Mouse (Mus musculus): Measurements from ENCODE around the gene Msln. TPM values are rescaled to one million over a fixed set of nuclear protein-coding genes. Genes with fewer than 3 reads are reported as not detected.

Msln gene
- polyA plus RNA-seq, 1 experiment: 78.4 TPM

DNA sequence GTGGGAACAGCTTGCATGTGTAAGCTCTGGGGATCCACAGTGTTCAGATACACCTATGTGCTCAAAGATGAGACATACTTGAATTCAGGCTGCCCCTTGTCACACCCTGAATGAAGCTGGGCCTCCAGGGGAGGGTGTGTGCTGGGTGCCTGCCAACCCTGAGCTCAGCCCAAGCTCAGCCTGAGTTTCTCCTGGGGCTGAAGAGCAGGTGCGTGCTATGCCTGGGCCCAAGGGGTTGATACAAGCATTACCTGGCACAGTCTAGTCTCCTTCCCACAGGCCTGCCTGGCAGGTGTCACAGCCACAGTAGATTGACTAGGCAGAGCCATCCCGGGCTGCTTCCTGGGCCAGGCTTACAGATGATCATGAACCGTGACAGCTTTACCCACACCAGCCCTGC is 18.4 kb downstream of the Msln start, which contains the start of gene Mslnl:
Gene Mslnl (plus strand): TSS at position 298 of the 400 bp plus-strand sequence.
- TF ChIP-seq CTCF (IDR thresholded peaks at IDR 0.05; ENCODE audit: insufficient read depth, low read length) (no peak), POLR2A (IDR thresholded peaks at IDR 0.05; ENCODE audit: borderline replicate concordance, extremely low read depth, low read depth, low read length) (no peak)
- Histone ChIP-seq H3K4me1 (ENCODE audit: control insufficient read depth, insufficient read depth, low read length) (no peaks in the 10 kb centered on the region), H3K4me3 (replicated peaks; ENCODE audit: extremely low read depth, low read depth, low read length) (no peak within 1 kb of the TSS)
- no peak for DNase-seq
- 64% methylated on average over 3 of the region's 3 CpGs for WGBS

DNA sequence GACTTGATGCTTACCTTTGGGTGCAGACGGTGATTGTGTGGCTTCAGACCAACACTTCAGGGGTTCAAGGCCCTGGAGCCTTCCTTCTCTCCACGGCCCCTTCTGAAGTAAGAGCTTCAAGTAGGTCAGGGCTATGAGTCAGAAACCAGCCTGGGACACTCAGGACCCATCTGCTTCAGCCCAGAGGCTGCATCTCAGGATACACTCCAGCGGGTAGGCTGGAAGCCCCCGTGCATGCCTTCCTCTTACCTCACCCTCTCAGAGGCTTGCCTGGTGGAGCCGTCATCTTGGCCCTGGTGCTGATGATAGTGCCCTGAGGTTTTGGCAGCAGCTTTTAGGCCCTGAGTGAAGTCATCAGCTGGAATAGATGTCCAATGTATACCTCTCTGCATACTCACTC is 18.9 kb downstream of the Msln start:
- no peak overlapping the region for H3K4me3 ChIP-seq (replicated peaks; ENCODE audit: extremely low read depth, low read depth, low read length)
- no peaks in the 10 kb centered on the region for H3K4me1 ChIP-seq (ENCODE audit: control insufficient read depth, insufficient read depth, low read length)
- 79% methylated on average over 5 of the region's 5 CpGs for WGBS
- TF ChIP-seq POLR2A (IDR thresholded peaks at IDR 0.05; ENCODE audit: borderline replicate concordance, extremely low read depth, low read depth, low read length): no peak
- DNase-seq: no peak

DNA sequence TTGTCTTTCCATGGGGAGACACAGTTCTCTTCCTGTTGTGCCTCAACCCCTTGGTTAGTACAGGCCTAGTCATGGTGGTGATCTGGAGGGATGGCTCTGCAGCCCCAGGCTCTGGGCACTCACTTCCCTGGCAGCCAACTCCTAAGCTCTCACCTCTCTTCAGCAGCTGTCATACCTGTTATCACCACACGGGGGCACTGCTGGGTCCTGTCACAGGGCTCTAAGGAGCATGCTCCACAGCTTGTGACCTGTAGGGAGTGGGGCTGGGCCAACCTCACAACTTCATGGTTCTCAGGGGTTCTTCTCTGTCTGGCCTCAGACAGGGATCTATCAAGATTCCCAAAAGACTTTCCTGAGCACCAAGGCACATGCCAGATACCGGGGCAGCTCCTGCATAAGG is 22.1 kb downstream of the Msln start:
- 29% methylated on average over 2 of the region's 2 CpGs for WGBS
- TF ChIP-seq CTCF (IDR thresholded peaks at IDR 0.05; ENCODE audit: insufficient read depth, low read length) (peak; percentile 88), POLR2A (IDR thresholded peaks at IDR 0.05; ENCODE audit: borderline replicate concordance, extremely low read depth, low read depth, low read length) (no peak)
- no peak overlapping the region for H3K4me3 ChIP-seq (replicated peaks; ENCODE audit: extremely low read depth, low read depth, low read length)

DNA sequence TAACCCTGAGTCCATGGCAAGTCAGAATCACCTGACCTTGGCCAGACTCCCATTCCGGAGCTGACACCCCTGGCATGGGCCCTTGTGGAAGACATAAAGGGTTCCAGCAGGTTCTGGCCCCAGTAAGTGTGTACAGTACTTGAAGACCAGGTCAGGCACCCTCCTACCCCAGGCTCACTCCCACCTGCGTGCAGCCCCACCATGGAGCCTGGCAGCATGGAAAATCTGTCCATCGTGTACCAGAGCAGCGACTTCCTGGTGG is 26.2 kb downstream of the Msln start:
- WGBS: 16% methylated on average over 4 of the region's 4 CpGs
- TF ChIP-seq CTCF (IDR thresholded peaks at IDR 0.05; ENCODE audit: insufficient read depth, low read length): no peak
- no peak for TF ChIP-seq POLR2A (IDR thresholded peaks at IDR 0.05; ENCODE audit: borderline replicate concordance, extremely low read depth, low read depth, low read length)
- Histone ChIP-seq H3K4me1 (ENCODE audit: control insufficient read depth, insufficient read depth, low read length) (peaks cover 9% of the 10 kb centered on the region), H3K4me3 (replicated peaks; ENCODE audit: extremely low read depth, low read depth, low read length) (peak overlapping the region; percentile 83)
- DNase-seq: no peak

More for the DNA sequence above, 22.1 kb downstream of the Msln start:
- peaks cover 7% of the 10 kb centered on the region for H3K4me1 ChIP-seq (ENCODE audit: control insufficient read depth, insufficient read depth, low read length)
- DNase-seq: peak; percentile 80

DNA sequence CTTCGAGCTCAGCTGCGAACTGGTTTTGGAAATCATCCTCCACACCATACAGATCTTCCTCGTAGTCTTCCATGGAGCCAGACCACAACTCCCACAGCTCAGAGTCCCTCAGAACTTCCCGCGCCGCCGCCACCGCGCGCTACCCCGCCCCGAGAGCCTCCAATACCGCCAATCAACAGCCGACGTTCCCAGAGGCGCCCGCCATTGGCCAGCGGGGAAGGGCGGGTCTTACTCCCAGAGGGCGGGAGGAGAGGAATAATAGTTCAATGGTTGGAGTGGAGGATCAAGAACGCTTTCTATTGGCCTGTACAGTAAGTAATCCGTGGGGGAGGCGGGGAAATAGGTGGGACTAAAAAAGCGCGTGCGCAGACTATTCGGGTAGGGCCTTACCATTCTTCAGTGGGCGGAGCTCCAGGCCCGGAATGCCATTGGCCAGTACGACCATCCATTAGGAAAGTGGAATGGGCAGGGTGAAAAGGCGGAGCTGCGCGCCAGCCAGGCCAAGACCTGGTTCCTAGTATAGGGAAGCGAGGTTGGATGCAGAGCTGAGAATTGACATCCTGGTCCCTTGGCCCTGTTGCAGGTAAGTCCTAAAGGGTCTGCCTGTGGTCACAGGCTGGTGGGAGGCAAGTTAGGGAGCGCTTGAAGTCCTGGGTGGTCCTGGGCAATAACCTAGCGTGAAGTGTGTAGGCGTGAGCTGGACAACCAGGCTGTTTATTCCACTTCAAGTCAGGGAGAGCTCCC is 26.7 kb downstream of the Msln start, which contains the start of the genes Chtf18 and Rpusd1:
Gene Chtf18 (minus strand): TSS at position 155 of the 744 bp plus-strand sequence.
Gene Rpusd1 (plus strand): TSS at position 406 of the 744 bp plus-strand sequence.
- peak; percentile 88; the same call in 1 of the 2 replicates for TF ChIP-seq POLR2A (IDR thresholded peaks at IDR 0.05; ENCODE audit: borderline replicate concordance, extremely low read depth, low read depth, low read length)
- TF ChIP-seq CTCF (IDR thresholded peaks at IDR 0.05; ENCODE audit: insufficient read depth, low read length): no peak
- under 1% methylated on average over 37 of the region's 37 CpGs for WGBS
- peak within 1 kb of the TSS; percentile 83 for H3K4me3 ChIP-seq (replicated peaks; ENCODE audit: extremely low read depth, low read depth, low read length)
- H3K4me1 ChIP-seq (ENCODE audit: control insufficient read depth, insufficient read depth, low read length): peaks cover 9% of the 10 kb centered on the region
- DNase-seq: peak; percentile 98

DNA sequence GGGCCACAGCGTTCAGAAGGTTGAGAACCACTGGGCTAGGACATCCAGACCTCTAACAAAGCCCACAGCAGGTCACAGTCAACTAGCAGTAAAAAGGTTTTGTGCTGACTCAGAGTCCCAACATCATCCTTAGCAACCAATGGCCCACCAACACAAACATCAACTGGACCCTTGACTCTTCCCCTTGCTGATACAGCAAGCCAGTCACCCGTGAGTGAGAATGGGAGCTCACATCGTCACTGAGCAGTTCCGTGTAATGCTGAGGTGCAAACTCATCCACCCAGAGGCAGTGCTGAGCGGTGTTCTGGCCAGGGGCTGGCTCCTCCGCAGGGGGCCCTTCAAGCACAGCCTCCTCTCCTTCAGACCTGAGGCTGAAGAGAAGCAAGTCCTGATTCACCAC is 28.9 kb downstream of the Msln start:
- no peak for DNase-seq
- H3K4me3 ChIP-seq (replicated peaks; ENCODE audit: extremely low read depth, low read depth, low read length): no peak overlapping the region
- H3K4me1 ChIP-seq (ENCODE audit: control insufficient read depth, insufficient read depth, low read length): peaks cover 9% of the 10 kb centered on the region
- WGBS: 86% methylated on average over 6 of the region's 6 CpGs
- TF ChIP-seq POLR2A (IDR thresholded peaks at IDR 0.05; ENCODE audit: borderline replicate concordance, extremely low read depth, low read depth, low read length) (no peak), CTCF (IDR thresholded peaks at IDR 0.05; ENCODE audit: insufficient read depth, low read length) (no peak)

DNA sequence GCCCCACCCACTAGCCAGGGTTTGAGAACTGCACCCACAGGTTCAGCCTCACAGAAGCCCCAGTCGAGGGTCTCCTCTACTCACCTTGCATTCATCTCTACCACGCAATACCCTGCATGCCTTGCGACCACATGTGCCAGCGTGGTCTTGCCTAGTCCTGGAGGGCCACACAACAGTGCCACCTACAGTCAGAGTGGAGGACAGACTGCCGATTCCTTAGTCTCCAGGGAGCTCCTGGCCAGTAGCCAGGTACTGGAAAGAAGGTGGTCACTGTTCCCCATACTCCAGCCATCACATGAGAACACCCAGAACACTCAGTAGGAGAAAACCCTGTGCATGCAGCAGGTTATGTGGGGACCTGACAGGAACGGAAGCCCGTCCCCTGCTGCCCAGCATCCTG is 30.3 kb downstream of the Msln start:
- 79% methylated on average over 7 of the region's 7 CpGs for WGBS
- Histone ChIP-seq H3K4me1 (ENCODE audit: control insufficient read depth, insufficient read depth, low read length) (peaks cover 9% of the 10 kb centered on the region), H3K4me3 (replicated peaks; ENCODE audit: extremely low read depth, low read depth, low read length) (no peak overlapping the region)
- TF ChIP-seq POLR2A (IDR thresholded peaks at IDR 0.05; ENCODE audit: borderline replicate concordance, extremely low read depth, low read depth, low read length) (no peak), CTCF (IDR thresholded peaks at IDR 0.05; ENCODE audit: insufficient read depth, low read length) (no peak)
- no peak for DNase-seq

DNA sequence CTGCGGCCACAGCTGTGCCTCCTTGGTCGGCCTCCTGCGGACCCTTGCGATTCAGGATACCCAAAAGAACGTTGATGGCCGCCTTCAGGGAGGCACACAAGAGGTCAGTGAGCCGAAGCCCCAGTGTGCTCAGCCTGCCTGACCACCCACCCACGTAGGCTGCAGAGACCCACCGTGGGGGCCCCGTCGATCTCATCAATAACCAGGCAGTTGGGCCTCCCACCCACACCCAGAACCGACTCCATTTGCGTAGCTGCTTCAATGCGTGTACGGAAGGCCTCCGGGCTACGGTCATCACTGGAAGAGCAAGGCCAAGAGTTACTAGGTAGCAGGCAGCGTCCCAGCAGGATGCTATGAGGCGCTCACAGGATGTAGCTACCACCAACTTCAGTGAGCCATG is 30.7 kb downstream of the Msln start:
- Histone ChIP-seq H3K4me3 (replicated peaks; ENCODE audit: extremely low read depth, low read depth, low read length) (no peak overlapping the region), H3K4me1 (ENCODE audit: control insufficient read depth, insufficient read depth, low read length) (peaks cover 8% of the 10 kb centered on the region)
- 93% methylated on average over 19 of the region's 19 CpGs for WGBS
- no peak for DNase-seq
- no peak for TF ChIP-seq POLR2A (IDR thresholded peaks at IDR 0.05; ENCODE audit: borderline replicate concordance, extremely low read depth, low read depth, low read length)
- TF ChIP-seq CTCF (IDR thresholded peaks at IDR 0.05; ENCODE audit: insufficient read depth, low read length): no peak

DNA sequence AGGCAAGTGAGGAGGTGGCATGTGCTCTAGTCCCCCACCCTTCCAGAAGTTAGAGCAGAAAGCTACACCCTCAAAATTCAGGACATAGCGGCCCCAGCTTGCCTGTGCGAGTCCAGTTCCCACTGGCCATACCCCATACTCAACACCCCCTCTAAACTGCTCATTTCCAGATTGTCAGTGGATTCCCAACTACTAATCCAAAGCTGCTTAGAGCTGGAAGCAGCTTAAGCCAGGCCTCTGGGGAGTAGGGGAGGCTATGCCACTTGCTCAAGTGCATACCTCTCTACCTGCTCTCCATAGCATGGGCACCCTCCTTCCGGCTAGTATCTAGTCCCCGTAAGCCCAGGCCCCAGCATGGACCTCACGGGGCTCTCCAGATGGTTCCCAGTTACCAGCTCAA is 32.7 kb downstream of the Msln start:
- DNase-seq: no peak
- Histone ChIP-seq H3K4me1 (ENCODE audit: control insufficient read depth, insufficient read depth, low read length) (no peaks in the 10 kb centered on the region), H3K4me3 (replicated peaks; ENCODE audit: extremely low read depth, low read depth, low read length) (no peak overlapping the region)
- no peak for TF ChIP-seq POLR2A (IDR thresholded peaks at IDR 0.05; ENCODE audit: borderline replicate concordance, extremely low read depth, low read depth, low read length)
- TF ChIP-seq CTCF (IDR thresholded peaks at IDR 0.05; ENCODE audit: insufficient read depth, low read length): no peak
- WGBS: 96% methylated on average over 5 of the region's 5 CpGs

DNA sequence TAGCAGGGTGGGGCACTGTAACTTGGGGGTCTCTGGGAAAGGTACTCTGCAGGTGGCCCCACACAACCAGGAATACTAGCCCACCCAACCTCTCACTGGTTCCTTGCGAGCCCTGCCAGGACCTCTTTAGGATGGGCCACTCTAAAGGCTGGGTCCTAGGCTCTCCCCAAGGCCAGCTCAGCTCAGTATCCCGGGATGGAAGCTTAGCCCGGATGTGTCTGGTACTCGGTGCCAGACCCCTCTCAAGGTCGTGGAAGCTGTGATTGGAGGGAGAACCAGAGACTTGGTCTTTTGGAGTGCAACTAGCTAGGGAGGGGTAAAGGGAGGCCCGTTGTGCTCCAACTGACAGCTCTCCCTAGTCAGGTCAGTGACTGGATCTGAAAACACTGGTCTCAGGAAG is 36.5 kb downstream of the Msln start:
- no peak for DNase-seq
- WGBS: 12% methylated on average over 6 of the region's 6 CpGs
- TF ChIP-seq POLR2A (IDR thresholded peaks at IDR 0.05; ENCODE audit: borderline replicate concordance, extremely low read depth, low read depth, low read length): no peak
- TF ChIP-seq CTCF (IDR thresholded peaks at IDR 0.05; ENCODE audit: insufficient read depth, low read length): no peak
- Histone ChIP-seq H3K4me3 (replicated peaks; ENCODE audit: extremely low read depth, low read depth, low read length) (no peak overlapping the region), H3K4me1 (ENCODE audit: control insufficient read depth, insufficient read depth, low read length) (no peaks in the 10 kb centered on the region)
